ENCODE assay signal across 1 mouse cellular context in the genomic region with DNA sequence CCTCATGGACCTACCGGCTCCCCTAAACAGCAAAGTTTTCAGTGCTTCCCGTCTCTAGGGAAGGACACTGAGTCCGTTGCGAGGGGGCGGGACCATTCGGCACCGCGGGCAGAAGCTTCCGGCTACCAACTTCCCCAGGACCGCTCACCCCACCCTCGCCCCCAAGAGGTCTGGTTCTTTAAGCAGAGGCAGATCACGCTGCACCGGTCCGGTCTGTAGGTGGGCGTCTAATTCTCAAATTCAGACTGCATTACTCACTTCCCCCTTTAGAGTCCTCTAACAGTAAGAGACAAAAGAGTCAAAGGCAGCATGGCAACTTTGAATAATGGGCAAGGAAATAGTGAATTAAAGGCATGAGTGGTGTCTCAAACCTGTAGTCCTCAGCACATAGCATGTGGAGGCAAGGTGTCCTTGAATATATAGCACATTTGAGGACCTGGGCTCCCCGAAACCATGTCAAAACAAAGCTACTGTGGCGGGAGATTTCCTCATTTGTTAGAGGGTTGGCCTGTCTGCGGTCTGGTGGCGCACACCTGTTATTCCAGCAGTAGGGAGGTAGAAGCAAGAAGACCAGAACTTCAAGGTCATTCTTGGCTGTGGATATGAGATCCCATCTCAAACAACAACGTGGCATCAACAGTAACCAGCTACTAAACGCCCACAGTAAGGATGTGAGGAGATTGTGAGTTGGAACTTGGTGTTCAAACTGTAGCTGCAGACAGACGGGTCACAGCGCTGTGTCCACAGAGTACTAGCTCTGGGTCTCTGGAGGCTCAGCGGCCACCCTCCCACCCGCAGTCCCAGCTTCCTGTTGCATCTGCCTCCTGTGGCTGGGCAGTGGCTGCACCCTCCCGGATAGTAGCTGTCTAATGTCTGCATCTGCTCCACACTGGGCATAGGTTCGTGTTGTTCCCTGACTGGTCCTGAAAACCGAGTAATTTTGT.
A peak's percentile ranks its signal among the peaks of the same experiment; 100 is the strongest.
TF ChIP-seq lines count a peak whose summit lies in the region.

TSS of gene Dnah1 (minus strand) at position 48 of the 944 bp plus-strand sequence.

TF ChIP-seq in CH12.LX, 34 proteins besides CTCF, POLR2A, EP300 and RAD21 (continued from another document):
- TF ChIP-seq MXI1 (IDR thresholded peaks at IDR 0.05; ENCODE audit: low read depth, low read length) (no peak; the same call in 1 of the 2 replicates), ZMIZ1 (IDR thresholded peaks at IDR 0.05; ENCODE audit: low read depth, low read length) (no peak; the same call in 1 of the 2 replicates), MAZ (IDR thresholded peaks at IDR 0.05; ENCODE audit: low read depth, low read length) (peak; percentile 88), ELF1 (IDR thresholded peaks at IDR 0.05; ENCODE audit: low read depth, low read length) (peak; percentile 57; the same call in 1 of the 2 replicates), NRF1 (IDR thresholded peaks at IDR 0.05; ENCODE audit: low read depth, low read length) (0 out of 2 replicates have a peak, but pooled peaks have one; percentile 17), JUND (conservative IDR thresholded peaks at IDR 0.05; ENCODE audit: low read depth, low read length) (no peak), CHD2 (IDR thresholded peaks at IDR 0.05; ENCODE audit: low read length) (0 out of 2 replicates have a peak, but pooled peaks have one; percentile 38), TCF12 (IDR thresholded peaks at IDR 0.05; ENCODE audit: low read depth, low read length) (peak; percentile 51; the same call in 1 of the 2 replicates), KAT2A (IDR thresholded peaks at IDR 0.05; ENCODE audit: insufficient replicate concordance, low read length) (0 out of 2 replicates have a peak, but pooled peaks have one; percentile 40), MAFK (IDR thresholded peaks at IDR 0.05; ENCODE audit: insufficient replicate concordance, low read length) (no peak), RCOR1 (conservative IDR thresholded peaks at IDR 0.05; ENCODE audit: low read depth, low read length) (no peak; the same call in 1 of the 2 replicates), TBP (conservative IDR thresholded peaks at IDR 0.05; ENCODE audit: low read depth, low read length) (peak; percentile 56; the same call in 1 of the 2 replicates), SMC3 (IDR thresholded peaks at IDR 0.05; ENCODE audit: low read depth, low read length) (no peak; the same call in 1 of the 2 replicates), POLR2AphosphoS2 (IDR thresholded peaks at IDR 0.05; ENCODE audit: low read depth, low read length) (peak; percentile 68; the same call in 1 of the 2 replicates), JUN (IDR thresholded peaks at IDR 0.05; ENCODE audit: insufficient read depth, low read depth, low read length) (no peak), PAX5 (IDR thresholded peaks at IDR 0.05; ENCODE audit: low read length) (no peak), ZC3H11A (IDR thresholded peaks at IDR 0.05; ENCODE audit: low read depth, low read length) (no peak), USF2 (conservative IDR thresholded peaks at IDR 0.05; ENCODE audit: low read depth, low read length) (no peak), CHD1 (IDR thresholded peaks at IDR 0.05; ENCODE audit: low read depth, low read length) (peak; percentile 21; the same call in 1 of the 2 replicates)
TF ChIP-seq in CH12.LX: peak in this region for 18.
